Mouse (Mus musculus): ENCODE measurements at regions not wholly inside any gene's neighbourhood (a gene's known extent, or its start where the extent isn't known, plus 50 kb on each side); places are given as distances from the start of the nearest gene placed in this dataset.
"Not testable (repeated sequence)": the region's sequence is repeated elsewhere in the genome, so short reads cannot be mapped to it uniquely, and the experiment has no call there.

DNA sequence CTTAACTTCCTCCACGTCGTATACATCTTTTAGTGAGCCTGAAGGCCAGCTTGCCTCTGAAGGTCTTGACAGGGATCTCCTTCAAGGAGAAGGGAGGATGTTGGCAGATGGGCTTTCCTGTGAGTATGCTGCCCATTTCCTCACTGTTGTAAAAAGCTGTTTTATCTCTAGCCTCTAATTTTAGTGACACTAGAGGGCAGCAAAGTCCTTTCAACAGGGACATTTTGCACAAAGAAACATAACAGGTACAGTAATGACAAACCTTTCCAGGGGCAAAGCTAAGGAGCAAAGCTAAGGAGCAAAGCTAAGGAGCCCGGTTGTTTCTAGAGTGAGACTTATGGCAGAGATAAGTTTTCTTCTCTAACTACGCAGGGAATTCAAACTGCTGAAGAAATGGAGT lies 59.0 kb upstream of the Kbtbd8 start:
- peak; percentile 81 for DNase-seq (ENCODE audit: low spot score)

DNA sequence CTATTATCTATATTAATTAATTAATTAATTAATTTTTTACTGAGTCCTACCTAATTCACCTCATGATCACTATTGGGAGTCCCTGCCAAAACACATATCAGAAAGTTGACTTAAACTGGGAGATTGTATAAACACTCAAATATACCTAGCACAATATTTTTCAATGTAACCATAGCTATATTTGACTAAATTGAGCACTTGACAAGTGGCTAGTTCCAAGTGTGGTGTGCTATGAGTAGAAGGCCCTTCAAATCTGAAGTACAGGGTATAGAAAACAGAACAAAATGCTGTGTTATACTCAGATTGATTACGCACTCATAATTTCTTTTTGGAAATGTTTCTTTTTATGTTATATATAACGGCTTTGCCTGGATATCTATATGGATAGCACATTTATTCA lies 60.8 kb upstream of the Kbtbd8 start:
- no peak for DNase-seq (ENCODE audit: low spot score)

DNA sequence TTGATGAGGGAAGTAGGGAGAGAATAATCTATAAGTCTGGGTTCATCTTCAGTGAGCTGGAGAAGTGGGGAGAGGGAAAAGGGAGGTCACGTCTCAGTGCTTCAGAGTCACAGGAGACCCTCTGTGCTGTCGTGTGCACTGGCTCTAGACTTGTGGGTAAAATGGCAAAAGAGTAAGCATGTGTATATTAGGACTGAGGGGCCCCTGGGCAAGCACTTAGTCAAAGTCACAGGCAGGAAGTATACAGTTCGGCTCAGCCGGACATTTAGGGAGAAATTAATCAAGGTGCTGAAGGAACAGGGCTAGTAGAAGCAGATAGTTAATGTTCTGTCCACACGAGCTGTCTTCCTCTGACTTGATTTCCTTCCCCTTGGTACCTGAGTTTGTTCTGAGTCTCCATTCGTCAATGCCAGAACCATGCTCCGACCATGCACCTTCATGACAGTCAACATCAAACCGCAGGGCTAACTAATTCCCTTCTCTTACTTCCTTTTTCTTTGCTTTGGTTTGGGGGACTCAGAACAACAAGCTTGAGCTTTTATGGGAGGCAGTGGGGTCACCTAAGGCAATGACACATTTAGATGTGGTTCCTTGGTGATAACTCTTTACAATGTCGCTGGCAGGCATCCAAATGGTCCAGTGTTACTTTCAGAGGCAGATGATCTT lies 63.2 kb upstream of the Kbtbd8 start:
- DNase-seq (ENCODE audit: low spot score): no peak

DNA sequence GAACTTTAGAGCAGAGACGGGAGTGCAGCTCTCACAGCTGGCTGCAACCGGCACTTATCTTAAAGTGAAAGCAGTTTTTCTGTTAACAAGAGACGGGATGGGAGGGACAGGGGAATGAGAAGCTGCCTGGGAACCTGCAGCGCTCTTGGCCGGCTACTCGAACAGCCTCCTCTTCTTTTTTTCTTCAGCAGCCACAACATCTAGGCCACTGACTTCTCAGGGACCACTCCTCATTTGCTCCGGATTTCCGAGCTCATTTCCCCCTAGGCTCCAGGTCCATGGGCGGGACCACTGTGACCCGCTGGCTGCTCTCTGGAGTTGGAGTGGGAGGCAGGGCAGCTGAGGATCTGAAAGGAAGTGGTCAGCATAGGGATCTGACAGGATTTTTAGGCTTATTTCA lies 75.7 kb upstream of the Kbtbd8 start:
- not testable (repeated sequence) for DNase-seq (ENCODE audit: low spot score)

DNA sequence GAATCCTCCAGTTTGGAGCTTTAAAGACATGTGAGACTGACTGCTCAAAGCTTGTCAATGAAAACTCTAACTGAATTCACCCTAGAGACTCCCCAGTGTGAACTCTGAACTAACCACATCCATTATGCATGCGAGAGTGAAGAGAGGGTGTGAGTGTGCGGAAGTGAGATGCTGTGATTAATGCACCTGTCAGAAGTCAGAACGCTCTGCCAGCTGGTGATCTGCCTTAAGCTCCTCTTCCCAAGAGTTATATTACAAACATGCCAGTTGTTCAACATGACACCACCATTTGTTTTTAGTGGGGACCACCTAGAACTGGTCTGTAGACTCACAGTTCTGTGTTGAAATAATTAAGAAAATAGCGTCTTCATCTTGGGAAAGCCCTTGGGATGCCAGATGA lies 92.8 kb upstream of the Kbtbd8 start:
- peak; percentile 71 for DNase-seq (ENCODE audit: low spot score)

DNA sequence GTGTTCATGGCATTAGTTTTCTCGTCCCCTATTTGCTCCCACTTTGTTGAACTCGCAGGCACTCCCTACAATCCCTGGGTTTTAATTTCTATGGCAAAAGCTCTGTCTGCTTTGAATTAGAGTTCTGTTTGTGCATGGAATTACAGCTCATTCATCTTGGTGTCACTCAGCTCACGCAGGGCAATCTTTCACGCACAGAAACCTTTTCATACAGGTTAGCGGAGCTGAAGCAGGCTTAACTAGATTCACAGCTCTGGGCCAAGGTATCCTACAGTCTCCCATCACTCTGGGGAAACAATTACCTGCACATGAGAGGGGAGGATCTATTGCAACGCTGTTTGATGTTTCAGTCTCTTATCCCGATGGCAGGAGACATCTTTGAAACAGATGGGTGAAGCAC lies 95.3 kb upstream of the Kbtbd8 start:
- DNase-seq (ENCODE audit: low spot score): peak; percentile 39

DNA sequence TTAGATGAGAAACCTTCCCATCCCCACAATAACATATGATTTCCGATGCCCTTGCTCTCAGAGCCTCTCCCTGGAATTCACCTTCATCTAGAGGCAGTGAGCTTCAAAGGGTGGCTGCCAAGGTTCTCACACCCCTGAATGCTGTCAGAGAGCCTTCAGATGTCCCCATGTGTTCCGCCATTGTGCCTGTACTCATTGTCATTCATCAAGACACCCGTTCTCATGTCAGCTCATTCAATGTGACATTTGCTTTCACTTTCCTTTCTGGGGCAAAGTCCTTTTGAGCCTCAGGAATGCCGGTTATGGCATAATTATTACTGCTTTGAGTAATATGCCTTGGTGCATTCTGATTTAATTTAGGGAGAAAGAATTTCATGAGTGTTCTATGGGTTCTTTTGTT lies 99.1 kb upstream of the Kbtbd8 start:
- peak; percentile 35 for DNase-seq (ENCODE audit: low spot score)

DNA sequence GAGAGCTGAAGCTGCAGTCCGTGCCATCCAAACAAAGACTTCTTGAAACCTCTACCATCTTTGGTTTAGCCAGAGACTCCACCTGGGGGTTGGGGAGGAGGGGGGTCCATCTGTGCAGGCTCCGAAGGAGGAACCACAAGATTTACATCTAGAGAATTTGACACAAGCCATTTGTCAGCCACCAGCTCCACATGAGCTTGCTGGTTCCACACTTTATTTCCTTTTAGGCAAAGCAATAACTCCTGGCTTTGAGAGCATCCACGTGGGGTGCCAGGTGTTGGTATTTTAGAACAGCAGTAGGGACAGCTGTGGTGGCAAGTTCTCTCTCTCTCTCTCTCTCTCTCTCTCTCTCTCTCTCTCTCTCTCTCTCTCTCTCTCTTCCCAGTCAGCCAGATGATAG lies 99.6 kb upstream of the Kbtbd8 start:
- peak; percentile 38 for DNase-seq (ENCODE audit: low spot score)

DNA sequence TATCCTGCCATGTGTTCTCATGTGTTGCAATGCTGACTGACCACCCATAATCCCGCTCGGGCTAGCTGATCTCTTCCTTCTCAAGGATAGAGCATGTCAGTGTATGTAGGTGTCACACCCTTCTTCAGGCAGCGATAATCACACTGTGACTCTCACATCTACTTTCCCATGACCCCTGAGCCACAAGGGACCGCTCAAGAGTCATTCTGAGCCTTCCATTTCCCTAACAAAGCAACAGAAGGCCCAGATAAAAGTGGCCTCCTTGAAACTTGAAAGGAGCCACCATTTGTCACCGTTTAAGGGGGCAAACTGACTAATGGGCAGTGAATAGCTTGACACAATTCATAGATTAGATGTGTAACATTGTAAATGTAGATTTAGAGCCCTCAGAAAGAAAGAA lies 103.9 kb upstream of the Kbtbd8 start:
- DNase-seq (ENCODE audit: low spot score): peak; percentile 45

DNA sequence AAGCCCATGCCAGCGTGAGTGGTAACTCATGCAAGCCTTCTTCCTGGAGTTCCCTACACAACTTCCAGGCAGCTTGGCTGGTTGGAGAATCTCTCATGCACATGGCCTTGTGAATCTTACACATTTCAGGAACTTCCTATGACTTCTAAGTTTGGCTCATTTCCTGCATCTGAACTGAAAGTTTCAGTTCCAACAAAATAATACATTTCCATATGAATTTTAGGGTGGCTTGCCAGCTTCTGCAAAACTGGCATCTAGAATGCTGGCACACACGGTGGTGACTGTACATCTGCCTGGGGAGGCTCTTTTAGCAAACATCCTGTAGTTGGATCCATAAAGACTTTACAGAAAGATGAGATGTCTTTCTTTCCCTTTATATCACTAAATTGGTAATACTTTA lies 110.6 kb upstream of the Kbtbd8 start:
- DNase-seq (ENCODE audit: low spot score): no peak

DNA sequence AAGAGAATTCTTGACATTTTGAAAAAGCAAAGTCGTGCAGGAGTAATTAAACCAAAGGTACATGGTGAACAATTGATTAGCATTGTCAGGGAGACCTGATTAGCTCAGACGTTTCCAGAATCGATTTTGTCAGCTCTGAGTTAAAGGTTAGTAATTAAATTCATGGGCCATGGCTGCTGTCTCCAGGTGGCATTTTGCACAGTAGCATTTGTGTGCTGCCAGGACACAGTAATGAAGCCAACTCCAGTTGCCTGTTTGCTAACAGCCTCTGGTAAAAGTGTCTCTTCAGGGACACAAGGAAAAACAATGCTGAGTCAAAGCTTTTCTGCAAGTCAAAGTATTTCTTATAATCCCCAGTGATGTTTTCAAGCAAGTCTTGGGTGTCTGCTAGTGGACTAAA lies 113.3 kb upstream of the Kbtbd8 start:
- no peak for DNase-seq (ENCODE audit: low spot score)

DNA sequence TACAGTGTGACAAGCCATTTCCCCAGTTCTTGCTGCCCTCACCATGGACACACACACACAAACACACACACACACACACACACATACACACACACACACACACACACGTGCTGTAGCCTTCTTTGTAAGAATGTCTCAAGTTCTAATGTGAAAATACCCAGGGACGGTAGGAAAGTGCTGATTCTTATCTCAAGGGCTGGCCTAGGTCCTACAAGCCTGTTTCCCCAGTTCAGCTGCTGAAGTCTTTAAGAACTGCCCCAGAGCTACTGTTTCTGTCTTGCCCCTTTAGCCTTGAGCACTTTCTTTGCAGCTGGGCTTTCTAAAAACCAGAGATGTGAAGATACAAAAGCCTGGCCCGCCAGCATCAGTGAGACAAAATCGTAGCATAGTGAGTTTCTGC lies 117.5 kb upstream of the Kbtbd8 start:
- no peak for DNase-seq (ENCODE audit: low spot score)

DNA sequence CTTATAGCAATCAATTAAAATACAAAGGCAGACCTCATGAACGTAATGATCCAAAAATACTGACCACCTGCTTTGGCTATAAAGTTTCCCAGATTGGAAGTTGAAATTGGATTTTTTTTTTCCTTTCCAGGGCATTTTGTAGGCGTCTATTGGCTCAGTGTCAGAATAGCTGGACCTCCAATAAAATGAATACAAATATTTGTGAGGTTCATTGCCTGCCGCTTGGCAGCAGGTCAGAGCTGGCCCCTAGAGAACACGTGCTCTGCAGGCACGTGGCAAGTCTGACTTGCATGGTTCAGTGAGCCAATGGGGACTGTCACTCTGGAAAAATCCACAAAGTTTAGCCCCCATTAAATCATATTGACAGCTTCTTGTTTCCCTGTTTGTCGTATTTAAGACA lies 118.0 kb upstream of the Kbtbd8 start:
- DNase-seq (ENCODE audit: low spot score): no peak

DNA sequence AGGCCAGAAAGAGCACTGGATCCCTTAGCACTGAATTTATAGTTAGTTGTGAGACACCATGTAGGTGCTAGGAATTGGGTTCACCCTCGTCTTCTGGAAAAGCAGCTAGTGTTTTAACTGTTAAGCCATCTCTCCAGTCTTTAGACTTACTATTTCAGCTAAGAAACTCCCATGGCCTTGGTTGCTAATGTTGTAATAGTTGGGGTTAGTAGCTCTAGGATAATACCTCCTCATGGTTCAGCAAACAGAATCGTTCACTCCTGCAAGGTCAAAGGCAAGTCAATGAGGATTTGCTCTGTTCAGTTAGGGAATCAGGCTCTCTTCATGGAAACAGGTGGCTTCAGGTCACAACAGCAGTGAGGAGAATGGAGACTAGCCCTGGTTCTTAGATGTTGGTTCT lies 118.7 kb upstream of the Kbtbd8 start:
- no peak for DNase-seq (ENCODE audit: low spot score)

DNA sequence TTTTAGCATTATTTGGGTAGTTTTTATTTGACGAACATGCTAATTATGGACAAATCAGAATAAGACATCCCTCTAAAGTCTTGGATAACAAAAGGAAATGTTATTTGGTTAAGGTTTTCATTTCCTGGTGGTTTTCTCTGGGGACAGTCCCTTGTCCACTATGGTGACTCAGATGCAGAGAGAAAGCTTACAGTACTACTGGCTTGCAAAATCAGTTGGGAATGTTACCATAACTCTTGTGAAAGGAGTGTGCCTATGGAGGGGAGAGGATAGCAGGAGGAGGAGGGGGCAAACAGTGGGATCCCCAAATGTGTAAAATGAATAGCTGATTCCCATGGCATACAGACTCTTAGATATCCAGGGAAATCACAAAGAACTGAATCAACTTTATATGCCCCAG lies 122.7 kb upstream of the Kbtbd8 start:
- DNase-seq (ENCODE audit: low spot score): no peak

DNA sequence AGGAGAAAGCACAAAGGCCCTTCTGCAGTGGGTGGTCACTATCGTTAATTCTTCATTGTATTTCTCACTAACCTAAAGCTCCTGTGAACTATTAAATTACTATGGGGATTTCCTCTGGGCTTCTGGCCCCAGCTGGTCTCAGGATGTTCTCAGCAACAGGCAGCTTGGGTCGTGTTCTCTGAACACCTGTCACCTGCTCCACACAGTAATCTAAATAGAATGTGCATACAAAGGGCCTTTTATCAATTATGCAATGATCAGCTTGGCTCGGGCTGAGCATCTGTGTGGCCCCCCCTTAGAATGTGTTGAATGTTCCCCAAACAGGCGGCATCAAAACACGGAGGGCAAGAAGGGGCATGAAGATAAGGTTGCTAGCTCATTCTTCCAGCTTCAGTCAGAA lies 129.6 kb upstream of the Kbtbd8 start:
- DNase-seq (ENCODE audit: low spot score): no peak

DNA sequence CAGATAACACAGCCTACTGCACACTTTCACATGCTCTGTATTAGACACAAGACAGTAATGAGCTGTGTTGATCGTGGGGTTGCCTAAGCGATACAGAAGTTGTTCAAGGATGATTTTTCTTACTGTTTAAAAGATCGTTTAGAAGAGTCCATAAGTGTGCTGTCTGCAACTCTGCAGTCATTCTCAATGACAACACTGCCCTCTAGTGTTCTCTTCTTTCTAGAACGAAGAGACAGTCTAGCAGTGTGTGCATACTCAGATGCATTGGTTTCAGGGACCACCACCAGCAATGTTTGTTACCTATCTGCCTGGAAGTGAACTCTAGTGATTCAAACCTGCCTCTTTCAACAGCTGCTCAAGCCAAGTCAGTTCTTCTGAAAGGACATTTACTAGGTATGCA lies 130.7 kb upstream of the Kbtbd8 start:
- peak; percentile 92 for DNase-seq (ENCODE audit: low spot score)

DNA sequence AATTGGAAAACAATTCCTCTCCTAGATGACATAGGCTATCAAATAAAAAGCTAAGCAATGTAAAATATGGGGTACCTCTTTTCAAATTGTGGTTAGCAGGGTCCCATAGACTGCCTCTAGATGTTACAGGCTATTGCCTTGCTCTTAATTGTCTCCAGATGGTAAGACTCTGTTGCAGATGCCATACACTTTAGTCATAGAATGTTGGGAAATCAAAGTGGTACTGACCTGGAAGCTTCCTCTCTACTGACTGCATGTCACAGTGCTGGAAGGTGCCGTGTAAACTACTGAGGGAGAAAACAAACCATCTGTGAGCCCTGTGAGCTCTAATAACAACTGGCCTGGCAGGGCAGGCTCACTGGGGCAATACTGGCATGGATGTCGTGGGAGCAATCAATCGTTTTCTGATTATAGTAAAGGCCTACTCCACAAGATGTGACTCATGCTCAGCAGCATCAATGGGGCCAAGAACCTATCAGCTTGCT lies 132.6 kb upstream of the Kbtbd8 start:
- no peak for DNase-seq (ENCODE audit: low spot score)

DNA sequence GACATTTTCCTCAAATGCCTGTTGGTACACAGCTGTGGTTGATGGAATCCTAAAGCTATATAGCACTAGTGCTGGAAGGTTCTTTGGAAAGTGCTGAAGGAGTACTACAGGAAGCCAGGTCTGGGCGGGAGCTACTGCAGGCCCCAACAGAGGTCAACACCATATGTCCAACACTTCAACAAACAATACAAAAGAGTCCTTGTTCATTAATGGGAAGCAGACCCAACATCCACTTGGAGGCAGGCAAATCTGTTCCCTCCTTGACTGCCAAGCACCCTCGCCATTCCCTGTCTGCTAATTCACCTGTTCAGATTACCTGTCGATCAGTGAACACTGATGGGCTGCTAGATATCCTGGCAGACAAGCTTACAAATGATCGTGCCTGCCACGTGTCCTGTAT lies 148.4 kb upstream of the Kbtbd8 start:
- no peak for DNase-seq (ENCODE audit: low spot score)

DNA sequence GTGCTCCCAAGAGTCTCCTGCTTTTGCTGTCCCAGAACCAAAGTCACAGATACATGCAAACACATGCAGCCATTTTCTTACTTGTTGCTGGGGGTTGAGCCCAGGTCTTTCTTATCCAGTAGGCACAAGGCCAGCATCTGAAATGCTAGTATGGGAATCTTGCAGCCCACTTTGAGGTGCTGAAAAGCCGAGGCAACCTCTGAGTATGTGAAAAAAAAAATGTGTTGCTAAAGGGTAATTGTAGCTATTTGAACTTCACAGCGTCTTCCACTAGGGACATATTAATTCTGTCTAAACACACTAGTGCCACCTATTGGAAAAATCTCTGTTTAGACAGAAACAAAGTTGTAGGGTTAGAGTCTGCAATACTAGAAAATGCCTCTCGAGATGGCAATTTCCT lies 150.1 kb upstream of the Kbtbd8 start:
- peak; percentile 90 for DNase-seq (ENCODE audit: low spot score)

DNA sequence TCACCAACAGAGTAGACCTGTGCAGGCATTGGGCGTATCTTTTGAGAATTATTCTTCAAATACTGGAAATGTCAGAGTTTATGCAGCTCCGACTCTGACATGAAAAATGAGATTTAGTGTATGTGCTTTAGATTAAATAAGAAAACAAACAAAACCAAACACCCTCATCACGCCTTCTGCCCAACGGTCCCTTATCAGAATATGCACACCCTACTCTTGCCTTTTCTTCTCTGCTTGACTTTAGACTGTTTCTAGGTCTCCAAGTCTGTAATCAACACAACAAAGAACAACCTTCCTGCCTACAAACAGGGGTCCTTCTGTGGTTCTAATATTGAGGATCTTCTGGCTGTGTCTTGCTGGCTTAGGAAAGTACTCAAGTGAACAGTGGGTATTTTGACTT lies 153.8 kb upstream of the Kbtbd8 start:
- no peak for DNase-seq (ENCODE audit: low spot score)

DNA sequence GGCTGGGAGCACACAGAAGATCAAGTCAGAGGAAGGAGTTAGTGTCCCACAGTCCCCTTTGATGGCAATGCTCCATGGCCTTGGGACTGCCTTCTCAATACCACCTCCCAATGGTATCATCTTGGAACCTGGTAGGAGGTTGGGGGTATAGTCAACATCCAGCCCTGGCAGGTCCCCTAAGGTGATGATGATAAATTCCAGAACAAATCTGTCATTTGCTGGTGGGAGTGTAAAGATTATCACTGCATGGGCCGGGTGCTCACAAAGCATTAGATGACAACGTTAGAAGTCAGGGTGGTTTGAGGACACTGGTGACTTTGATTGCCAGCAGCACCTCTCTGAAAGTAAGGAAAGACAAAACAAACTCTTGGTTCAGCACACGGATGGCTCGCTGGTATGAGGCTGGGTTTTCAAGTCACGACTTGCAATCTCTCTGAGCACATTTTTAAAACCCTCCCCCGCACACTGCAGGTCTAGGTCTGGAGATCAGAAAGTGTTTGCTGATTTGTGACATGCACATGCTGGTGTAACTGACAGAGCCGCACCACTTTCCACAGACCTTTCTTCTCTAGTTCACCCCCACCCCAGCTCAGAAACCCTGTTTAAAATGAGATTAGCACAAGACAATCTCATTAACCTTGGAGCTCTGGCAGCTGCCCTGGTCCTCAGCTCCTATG lies 154.5 kb upstream of the Kbtbd8 start:
- peak; percentile 47 for DNase-seq (ENCODE audit: low spot score)

DNA sequence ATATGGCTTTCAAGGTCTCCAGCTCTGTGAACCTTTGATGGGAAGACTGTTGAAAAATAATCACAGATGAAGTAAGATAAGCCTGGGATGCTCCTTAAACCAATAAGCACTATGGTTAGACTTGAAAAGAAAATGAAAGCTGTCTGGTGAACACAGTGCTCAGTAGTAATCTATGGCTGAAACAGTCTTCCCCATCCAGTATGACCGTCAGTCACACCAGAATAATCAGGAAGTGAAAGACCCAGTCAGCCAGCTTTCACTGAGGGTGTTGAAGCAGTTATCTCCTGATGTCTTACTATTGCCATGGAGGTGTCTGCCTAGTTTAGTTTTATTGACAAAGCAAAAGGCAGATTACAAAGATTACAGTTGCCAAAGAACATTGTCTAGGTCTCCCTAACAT lies 155.2 kb upstream of the Kbtbd8 start:
- no peak for DNase-seq (ENCODE audit: low spot score)

DNA sequence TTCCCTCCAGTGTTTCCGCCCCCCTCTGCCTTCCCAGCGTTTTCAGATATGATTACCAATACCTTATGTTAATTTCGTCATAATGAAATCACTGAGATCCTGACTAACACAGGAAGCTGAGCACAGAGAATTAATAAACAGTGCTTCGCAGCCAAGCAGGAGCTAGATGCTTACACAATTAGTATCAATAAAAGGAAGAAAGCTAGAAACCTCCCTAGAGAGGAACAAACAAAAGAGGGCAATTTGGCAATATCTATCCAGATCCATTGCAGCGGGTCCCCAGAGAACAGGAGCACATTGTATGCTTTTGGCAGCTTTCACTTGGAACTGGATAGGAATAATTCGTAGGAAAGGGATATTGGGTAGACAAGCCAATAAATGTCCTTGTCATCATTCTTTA lies 159.1 kb upstream of the Kbtbd8 start:
- no peak for DNase-seq (ENCODE audit: low spot score)

All from embryo, embryonic 10.5 days (tissue).